Mouse (Mus musculus): ENCODE data around the gene Olfr412.
A peak's percentile ranks its signal among the peaks of the same experiment; 100 is the strongest.

Gene Olfr412

DNA sequence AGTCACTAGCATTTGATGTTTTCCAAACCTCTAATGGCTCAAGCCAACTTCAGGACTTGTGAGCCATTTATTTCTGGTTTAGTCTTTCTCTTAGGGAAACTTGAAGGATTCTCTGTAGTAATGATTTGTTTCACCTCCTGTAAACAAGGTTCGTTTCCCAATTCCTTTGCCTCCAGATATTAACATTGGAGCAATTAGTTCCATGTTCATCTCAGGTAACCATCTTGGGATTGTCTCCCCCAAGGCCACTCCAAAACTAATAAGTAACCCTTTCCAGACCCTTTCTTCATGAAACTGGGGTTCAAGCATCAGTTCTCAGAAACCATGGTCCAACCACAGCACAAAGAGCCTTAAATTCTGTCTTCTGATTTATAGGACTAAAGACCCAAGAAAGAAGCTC is at the start of gene Olfr412:
Olfr412 (plus strand) TSS at position 301 of the 400 bp plus-strand sequence.
- no peak for DNase-seq (ENCODE audit: low spot score in 2 of 2)

GRCm38 (mm10) chr11:74326044-74326443 is 35.8 kb upstream of the Olfr412 start:
- DNase-seq (ENCODE audit: low spot score in 2 of 2) = no peak

GRCm38 (mm10) chr11:74328781-74329180 is 33.1 kb upstream of the Olfr412 start:
- no peak for DNase-seq (ENCODE audit: low spot score in 2 of 2)

- DNase-seq (ENCODE audit: low spot score in 2 of 2) = no peak
Observed at GRCm38 (mm10) chr11:74337931-74338330, 23.9 kb upstream of the Olfr412 start, which contains the start of gene Olfr410. TSS of gene Olfr410 (minus strand) at chr11:74338031.

DNA sequence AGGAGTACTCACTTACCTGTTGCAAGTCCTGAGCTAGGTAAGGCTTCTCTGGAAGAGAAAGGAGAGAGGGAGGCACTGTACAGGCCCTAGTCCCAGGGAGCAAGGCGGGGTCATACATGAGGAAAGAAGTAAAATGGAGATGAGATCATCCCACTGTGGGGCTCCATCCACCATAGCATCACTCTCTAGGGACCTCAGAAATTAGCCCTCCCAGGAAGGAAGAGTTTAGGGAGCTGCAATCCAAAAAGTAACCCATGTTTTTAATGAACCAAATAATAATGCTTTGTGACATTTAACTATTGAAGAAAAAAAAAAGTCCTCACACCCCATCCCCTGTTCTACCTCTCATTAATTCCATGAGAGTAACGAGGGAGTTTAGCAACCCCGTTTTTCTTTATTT is 9.3 kb upstream of the Olfr412 start, which contains the start of gene Olfr411:
Olfr411 (minus strand) TSS at position 101 of the 400 bp plus-strand sequence.
- no peak for DNase-seq (ENCODE audit: low spot score in 2 of 2)

DNA sequence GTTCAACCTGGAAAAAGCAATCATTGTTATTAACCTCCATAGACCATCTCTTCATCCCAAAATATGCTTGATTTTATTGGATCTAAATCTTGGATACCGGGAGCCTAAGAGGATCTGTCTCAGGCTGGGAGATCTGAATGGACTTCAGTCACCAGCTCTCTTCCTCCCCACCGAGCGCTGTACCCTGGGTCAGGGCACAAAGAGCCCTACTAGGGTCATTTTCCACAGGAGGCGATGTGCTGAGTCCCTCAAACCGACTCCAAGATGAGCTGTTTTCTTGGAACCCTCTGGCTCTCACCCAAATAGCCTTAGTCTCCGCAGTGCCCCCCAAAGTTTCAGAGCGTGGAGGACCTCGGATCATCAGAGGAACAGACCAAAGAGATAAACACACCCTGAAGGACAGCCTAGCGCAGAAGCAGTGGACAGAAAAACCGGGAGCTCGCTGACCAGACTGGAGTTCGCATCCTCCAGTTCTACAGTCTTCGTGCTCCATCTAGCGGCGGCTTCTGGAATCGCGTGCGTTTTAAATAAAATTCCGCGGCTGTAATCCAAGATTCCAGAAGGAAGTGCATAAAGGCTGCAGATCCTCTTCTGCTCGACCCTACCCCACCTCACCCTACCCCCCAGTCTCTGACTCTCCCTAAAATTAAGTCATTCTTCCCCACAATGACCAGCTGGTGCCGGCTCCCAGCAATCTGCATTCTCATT is 9.7 kb downstream of the Olfr412 start:
- DNase-seq (ENCODE audit: low spot score in 2 of 2) = peak; percentile 24 to 44

GRCm38 (mm10) chr11:74376847-74377246 is 15.0 kb downstream of the Olfr412 start:
- peak in 1 of 2 experiments; percentile 36 for DNase-seq (ENCODE audit: low spot score in 2 of 2)

GRCm38 (mm10) chr11:74379166-74379873 is 17.5 kb downstream of the Olfr412 start:
- DNase-seq (ENCODE audit: low spot score in 2 of 2) = no peak

DNA sequence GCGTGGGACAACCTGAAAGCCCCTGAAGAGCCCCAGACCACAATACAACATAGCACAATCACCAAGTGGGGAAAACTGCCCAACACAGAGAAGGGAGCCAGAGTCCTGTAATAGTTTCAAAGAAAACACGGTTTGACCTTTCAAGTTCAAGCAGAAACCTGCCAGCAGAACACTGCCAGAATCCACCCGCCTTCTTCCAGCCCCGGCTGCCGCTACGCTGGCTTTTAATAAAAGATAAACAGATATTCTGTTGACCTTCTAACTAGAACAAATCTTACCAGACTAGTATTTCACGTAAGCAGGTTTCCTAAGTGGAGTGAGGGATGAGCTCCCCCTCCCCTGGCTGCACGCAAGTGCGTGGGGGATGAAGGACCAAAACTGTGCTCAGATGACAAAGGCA is 23.8 kb downstream of the Olfr412 start:
- peak; percentile 19 to 42 for DNase-seq (ENCODE audit: low spot score in 2 of 2)

DNA sequence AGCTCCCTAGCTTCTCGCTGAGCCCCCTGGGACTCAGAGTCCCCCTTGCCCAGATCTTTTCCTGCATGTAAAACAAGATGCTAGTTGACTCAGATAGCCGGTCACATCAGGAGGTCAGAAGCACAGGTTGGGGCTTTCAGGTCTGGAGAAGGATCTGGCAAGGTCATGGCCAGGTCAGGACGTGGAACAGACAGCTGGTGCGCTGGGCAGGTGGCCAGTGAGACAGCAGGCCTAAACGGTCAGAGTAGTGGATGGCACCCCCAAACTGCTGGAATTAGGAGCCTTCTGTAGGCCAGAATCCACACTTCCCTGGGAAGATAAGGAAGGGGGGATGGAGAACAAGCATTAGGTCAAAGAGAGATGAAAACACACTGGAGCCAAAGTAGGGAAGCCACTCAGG is 25.3 kb downstream of the Olfr412 start:
- DNase-seq (ENCODE audit: low spot score in 2 of 2) = peak in 1 of 2 experiments; percentile 12

DNA sequence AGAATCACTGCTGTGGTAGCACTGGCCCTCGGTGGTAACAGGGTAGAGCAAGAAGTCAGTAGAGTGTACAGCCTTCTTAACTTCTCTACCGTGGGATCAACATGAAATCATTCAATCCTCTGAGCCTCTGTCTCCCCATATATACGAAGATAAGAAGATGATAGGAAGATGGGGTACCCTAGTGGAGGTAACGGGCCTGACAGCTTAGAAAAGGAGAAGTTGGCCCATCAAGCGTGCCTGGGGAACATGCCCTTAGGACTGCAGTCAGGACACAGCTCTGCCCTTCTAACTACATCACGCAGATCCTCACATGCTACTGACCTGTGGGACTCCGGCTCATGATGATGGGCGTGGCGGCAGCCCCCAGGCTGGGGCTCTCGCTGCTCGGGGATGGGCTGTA is 30.0 kb downstream of the Olfr412 start:
- no peak for DNase-seq (ENCODE audit: low spot score in 2 of 2)

GRCm38 (mm10) chr11:74392903-74393302 is 31.0 kb downstream of the Olfr412 start:
- no peak for DNase-seq (ENCODE audit: low spot score in 2 of 2)

- DNase-seq (ENCODE audit: low spot score in 2 of 2) = peak in 1 of 2 experiments; percentile 41
Observed at GRCm38 (mm10) chr11:74393489-74393888, 31.6 kb downstream of the Olfr412 start.

DNA sequence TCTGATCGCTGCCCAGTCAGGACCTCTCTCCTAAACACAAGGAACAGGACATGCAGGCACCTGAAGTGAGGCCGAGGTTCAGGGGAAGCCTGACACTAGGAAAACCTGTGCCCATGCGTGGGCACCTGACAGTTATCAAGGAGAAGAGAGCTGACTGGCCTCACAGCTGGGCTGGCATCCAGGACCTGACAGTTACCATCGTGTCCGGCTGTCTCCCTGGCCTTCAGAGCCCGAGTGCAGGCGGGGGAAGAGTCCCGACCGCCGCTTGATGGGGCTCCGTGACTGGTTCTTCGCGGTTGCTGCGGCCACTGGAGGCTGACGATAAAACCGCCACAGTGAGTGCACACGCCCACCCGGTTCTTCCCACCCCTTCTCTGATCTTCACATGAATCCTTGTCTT is 33.7 kb downstream of the Olfr412 start:
- DNase-seq (ENCODE audit: low spot score in 2 of 2) = no peak

DNA sequence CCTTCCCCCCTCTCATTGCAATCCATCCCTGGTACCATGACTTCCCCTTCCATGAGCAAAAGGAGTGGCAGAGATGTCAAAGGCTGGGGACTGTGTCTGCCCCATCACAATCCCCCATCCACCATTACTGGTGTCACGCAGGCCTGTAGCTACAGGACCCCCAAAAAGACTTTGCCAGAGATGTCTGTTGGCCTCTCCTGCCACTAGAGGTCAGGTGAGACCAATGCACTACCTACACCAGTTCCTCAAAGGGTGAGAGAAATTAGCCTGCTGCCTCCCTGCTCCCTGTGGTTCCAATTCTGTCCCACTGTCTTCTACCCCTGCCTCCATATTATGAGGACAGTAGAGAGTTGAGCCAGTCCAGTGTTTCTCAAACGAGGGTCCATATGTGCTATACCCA is 40.3 kb downstream of the Olfr412 start:
- DNase-seq (ENCODE audit: low spot score in 2 of 2) = no peak

- DNase-seq (ENCODE audit: low spot score in 2 of 2) = no peak
Observed at GRCm38 (mm10) chr11:74404216-74404615, 42.3 kb downstream of the Olfr412 start.

DNA sequence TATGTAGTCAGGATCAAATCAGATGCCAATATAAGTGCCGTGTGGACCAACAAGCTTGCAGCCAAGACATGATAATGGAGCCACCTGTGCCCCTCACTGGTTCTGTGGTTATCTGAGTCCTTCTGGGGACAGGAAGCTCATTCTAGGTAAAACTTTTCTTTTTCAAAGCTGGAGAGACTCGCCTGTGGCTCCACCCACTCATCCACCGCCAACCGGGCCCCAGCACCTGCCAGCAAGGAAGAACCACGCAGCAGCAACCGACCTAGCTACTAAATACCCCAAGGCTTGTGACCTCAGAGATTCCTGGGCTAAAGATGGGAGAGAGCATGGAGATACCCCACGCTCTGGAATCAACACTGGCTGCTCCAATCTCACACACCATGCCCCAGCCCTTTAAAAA is 43.3 kb downstream of the Olfr412 start:
- no peak for DNase-seq (ENCODE audit: low spot score in 2 of 2)

GRCm38 (mm10) chr11:74408587-74409446 is 46.9 kb downstream of the Olfr412 start:
- peak; percentile 81 to 88 for DNase-seq (ENCODE audit: low spot score in 2 of 2)

DNA sequence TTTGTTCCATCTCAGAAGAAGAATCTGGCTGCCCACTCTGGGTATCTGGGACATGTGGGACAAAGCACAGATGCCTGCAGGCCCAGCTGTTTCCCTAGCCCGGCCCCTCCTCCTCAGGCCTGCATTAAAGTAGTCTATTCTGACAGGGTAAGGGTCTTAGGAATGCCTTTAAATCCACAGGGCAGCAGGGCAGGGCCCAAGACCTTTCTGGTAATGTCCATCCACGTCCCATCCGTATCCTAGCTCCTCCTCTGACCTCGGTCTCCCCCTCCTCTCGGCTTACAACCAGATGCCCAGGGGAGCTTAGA is 47.5 kb downstream of the Olfr412 start:
- DNase-seq (ENCODE audit: low spot score in 2 of 2) = no peak

DNA sequence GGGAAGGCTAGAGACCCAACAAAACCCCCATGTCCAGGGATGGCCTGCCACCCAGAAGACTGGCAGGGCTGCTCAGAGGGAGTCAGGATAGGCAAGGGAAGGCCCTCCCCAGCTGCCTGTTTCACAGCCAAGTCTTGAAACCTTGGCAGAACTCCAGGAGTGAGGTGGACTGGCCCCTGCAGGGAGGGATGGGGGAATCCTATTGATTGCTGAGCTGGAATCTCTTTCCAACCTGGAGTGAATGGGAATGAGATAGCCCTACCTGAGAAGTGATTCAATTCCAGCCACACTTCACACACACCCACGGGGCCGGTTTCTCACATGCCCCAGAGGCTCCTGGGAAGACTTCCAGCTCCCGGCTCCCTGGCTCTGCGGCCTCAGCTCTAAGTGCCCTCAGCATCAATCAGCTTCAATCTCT is 47.9 kb downstream of the Olfr412 start:
- DNase-seq (ENCODE audit: low spot score in 2 of 2) = peak; percentile 59 to 66

GRCm38 (mm10) chr11:74411943-74412342 is 50.1 kb downstream of the Olfr412 start:
- DNase-seq (ENCODE audit: low spot score in 2 of 2) = no peak

DNA sequence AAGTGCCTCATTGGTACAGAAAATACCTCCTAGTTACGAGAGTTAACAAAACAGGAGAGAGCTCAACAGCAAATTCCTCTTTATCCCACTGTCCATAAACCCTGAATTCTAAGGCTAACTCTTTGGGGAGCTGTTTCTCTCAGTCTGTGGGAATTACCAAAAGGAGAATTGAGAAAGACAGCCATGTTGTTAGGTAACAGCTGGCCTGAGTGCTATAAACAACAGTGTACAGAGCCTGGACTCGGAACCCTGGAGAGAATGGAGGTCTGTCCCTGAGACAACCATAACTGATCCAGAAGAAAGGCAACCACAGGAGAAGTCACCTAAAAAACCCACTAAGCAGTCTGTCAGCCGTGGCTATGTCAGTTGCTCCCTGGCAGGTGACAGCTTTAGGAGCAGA is 50.6 kb downstream of the Olfr412 start:
- DNase-seq (ENCODE audit: low spot score in 2 of 2) = no peak

All from heart, adult 9 months (tissue).